Mouse (Mus musculus): ENCODE results near the gene Thrsp.

DNA sequence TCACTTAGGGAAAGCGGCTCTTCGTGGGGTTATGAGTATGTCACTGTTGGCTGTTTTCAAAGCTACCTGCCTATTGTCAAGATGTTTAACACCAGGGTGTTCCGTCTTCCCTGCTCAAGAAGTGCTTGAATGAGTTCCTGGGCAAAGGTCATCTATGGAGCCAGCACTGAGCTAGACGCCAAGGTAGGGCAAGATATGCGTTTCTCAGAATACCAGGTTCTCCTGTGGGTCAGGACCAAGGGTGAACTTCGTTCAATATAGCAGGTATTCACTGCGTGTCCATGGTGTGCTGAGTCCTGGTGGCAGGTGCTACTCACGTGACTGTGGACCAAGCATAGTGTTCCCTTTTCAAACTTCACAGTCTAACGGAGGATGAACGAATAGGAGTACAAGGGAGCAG lies 37.3 kb upstream of the Thrsp start:
- TF ChIP-seq CTCF (conservative IDR thresholded peaks at IDR 0.05; ENCODE audit: low read length) = no peak
- TF ChIP-seq NANOG (IDR thresholded peaks at IDR 0.05; ENCODE audit: borderline replicate concordance, low read length) = no peak
- no peak for TF ChIP-seq POU5F1 (IDR thresholded peaks at IDR 0.05; ENCODE audit: borderline replicate concordance, low read length)

Measured in E14TG2a.4 (cell line).